Mouse (Mus musculus) megakaryocyte-erythroid progenitor cell, adult 5-6 weeks (primary cell): ENCODE results near the gene Foxn3. TPM values are rescaled to one million over a fixed set of nuclear protein-coding genes. Genes with fewer than 3 reads are reported as not detected.

Experiments
- ATAC-seq: replicated peaks from 2 replicates; pipeline ENCODE4 v1.8.0; 2016; ENCODE audit warnings: mild to moderate bottlenecking, inconsistent platforms; ENCODE audit not compliant: severe bottlenecking, poor library complexity, low FRiP score, low TSS enrichment
- total RNA-seq, 2 experiments: library from RNA; stranded (forward) in 1 of 2; stranded (reverse) in 1 of 2; fragments of 200-1000, 215-1000 nt in 1 of 2; fragments of >200 nt in 1 of 2; fragmentation: Nextera tagmentation in 1 of 2; gene quantifications; 2 replicates each; pipeline ENCODE4 v1.2.3; 2014 to 2017

Gene Foxn3
- total RNA-seq, 2 experiments from 2014 or later, result 36.9 to 118 TPM

DNA sequence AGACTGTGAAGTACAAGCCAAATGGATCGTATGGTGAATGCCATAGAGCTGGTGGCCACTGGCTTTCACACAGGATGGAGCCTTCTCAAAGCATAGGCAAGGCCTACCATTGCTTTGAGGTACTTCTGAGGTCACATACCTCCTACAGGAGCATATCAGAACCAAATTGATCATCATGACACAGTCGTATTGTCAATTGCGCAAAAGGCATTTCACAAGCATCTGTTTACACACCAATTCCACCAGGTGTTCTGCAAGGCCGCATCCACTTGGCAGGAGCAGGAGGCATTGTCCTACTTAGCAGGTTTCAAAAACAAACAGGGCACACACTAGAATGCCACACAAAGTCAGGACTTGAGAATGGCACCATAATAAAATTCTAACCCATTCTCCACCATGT is 128.2 kb downstream of the Foxn3 start:
- no peak for ATAC-seq

DNA sequence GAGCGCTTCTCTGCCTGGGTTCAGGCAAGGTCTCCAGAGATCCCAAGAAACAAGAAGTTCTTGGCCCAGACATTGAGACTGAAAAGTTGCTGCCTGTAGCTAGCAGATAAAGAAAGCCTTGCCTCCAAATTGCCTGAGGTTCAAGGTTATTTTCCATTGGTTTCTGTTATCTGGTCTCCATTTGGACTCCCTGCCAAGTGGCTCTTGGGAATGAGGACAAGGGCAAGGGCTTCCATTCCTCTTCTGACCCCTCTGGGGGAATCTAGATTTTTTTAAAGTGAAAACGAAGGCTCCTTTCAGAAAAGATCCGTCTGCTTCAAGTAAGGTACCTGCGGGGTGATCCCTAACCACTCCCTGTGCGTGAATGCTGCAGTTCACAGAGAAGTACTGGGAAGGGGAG is 130.0 kb downstream of the Foxn3 start:
- peak; percentile 61 for ATAC-seq

DNA sequence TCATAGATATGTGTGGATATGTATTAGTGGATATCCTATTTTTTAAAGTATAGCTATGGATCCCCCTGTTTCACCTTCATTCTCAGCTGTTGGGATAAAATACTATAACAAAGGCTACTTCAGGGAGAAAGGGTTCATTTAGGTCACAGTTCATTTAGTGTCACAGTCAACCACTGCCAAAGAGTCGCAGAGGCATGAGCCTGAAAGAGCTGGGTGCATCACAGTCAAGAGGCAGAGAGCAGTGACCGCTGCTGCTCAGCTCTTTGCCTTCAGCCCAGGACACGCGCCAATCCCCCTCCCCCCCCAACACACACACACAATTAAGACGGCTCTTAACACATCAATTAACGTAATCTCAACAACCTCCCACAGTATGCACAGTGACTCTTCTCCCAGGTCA is 131.8 kb downstream of the Foxn3 start:
- ATAC-seq, result no peak

DNA sequence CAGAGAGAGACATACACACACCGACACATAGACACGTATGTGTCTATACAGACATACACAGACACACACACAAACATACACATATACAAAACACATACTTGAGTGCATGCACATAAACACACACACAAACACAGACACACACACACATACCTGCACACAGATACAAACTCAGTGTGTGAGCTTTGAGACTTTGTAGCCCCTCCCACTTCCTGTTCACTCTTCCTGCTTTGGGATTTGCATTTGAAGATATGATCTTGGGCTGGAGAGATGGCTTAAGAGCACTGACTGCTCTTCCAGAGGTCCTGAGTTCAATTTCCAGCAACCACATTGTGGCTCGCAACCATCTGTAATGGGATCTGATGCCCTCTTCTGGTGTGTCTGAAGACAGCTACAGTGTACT is 132.4 kb downstream of the Foxn3 start:
- no peak for ATAC-seq

DNA sequence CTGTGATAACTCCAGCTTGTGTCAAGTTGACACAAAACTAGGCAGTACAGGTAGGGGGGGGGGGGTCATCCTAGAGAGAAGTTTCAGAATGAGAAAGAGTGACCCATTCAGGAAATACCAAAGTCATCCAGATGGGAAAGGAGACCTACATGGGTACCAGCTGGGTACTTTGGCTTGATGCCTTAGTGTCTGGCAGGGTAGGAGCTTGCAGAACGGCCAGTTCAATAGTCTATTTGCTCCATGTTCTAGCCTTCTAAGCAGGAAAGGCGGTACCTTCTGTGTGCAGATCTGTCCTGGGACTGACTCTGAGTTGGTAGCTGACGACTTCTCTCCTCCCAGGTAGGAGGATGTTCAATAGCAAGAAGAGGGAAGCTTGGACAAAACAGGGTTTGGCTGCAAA is 134.3 kb downstream of the Foxn3 start:
- ATAC-seq, result no peak

DNA sequence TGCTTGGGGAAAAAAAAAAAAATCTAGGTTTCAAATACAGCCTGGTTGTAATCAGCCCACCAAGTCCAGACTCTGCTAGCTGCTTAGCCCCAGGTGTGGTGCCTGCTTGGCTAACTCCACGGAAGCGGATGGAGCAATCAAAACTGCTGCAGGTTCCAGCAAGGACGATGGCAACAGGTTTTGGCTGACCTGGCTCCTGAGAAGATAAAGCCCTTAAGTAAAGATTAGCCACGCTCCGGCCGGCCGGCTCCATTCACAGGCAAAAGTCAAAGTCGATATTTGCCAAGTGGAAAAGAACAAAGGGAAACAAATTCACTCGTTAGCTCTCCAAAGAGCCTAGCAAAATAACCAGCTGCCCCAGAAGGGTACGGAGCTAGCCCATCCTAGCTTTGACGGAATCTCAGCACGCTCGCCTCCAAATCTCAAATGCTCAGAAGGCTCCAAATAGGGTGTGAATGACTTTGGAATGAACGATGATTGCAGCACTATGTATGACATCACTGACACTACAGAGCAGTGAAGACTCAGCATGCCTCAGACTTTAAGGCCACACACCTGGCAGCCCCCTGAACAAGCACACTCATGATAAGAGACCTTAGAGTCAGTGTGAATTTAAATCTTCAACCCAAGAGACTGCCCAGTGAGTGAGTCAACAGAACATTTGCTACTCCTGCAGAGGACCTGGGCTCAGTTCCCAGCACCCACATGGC is 137.0 kb downstream of the Foxn3 start:
- ATAC-seq, result no peak

DNA sequence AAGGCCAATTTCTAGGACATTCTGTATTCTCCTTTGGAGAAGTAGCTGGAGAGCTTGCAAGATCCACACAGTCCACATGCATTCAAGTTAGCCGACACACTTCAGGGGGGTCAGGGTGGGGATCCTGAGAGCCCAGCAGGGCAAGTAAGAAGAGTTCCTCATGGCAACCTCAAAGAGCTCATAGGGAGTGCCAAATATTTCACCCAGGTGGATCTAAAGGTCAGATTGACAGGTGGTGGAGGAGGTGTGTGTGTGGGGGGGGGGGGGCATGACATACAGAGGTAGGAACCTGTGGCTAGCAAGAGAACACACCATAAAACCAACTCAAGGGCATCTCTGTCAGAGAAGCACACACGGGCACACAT is 144.0 kb downstream of the Foxn3 start:
- no peak for ATAC-seq

DNA sequence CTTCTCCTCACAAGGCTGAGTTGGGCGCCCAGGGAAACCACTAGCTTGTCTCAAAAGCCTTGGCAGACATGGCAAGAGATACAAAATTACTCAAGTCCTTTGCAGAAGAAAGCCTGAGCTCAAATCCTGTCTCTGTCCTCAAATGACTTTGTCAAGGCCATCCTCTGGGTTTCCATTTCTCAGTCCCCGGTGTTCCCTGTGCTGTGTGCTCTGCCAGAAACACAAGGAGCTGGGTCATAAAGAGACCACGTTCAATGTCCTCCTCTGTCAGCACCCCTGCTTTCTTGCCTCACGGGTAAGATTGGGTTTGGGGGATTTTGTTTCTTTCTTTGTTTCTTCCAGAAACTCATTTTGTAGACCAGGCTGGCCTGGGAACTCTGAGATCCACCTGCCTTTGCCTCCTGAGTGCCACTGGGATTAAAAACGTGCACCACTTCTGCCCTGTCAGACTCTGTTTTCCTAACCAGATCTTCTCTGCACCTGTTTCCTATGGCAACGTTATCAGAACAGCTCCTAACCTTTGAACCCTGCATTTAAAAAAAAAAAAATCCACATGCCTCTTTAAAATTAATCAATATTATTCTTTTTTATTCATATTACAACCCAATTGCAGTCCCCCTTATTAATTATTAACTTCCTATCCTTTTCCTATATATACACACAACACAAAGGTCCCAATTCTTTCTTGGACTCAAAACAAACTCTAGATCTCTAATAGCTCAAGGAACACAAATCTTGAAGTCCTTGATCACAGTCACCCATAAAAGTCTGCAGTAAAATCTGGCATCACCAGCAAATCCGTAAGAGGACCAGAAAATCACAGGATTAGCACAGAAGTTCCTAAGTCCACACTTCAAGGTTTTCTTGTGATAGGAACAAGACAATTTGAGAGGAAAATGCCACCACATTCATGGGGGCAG is 144.6 kb downstream of the Foxn3 start:
- ATAC-seq, result no peak

DNA sequence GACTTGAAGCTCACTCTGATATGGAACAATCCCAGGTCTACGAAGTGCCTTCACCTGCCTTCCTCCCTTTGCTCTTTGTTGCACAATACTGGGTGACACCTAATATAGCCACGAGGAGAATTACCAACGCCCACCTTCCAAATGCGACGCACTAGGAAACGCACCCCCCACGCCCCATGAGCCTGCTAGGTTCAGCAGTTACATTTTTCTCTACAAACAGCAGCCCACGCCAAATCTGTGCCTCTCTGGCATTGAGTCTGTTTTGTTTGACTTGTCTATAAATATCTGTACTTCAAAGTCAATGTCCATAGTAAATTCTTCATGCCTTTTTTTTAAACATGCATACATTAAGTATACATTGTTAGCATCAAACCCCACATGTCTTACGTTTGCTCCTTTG is 145.5 kb downstream of the Foxn3 start:
- no peak for ATAC-seq

DNA sequence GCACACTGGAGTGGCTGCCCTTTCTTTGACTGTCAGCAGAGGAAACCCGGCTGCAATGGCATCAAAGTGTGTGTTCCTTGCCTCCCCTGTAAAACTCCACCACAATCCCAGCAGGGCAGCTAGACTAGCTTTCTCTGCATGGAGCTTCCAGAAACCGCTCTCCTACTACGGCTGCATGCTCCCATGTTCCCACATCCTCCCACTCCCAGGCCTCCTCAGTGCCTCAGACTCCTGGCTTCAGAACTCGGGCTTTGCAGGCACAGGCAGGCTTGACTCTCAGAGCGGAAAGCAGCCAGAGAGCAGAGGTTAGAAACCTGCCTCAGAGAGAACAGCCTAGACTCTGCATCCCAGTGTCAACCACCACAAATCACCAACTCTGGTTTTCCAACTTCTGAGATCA is 147.8 kb downstream of the Foxn3 start:
- ATAC-seq, result no peak

DNA sequence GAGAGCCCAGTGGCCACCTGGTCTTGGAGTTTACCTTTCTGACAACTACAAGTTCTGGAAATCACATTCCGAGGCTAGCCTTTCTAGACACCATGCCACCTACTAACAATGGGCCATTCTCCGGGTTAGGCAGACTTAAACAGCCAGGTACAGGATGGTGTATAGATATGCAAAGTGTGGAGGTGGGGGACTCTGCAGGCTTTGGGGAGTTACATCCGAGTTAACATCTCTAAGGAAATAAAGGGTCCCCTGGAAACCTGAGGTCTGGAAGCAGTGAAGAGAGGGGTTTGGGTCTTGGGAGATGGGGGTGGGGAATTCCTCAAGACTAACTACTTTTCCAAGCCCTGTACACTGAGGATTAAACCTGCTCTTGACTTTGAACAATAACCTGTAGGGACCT is 150.9 kb downstream of the Foxn3 start:
- no peak for ATAC-seq

DNA sequence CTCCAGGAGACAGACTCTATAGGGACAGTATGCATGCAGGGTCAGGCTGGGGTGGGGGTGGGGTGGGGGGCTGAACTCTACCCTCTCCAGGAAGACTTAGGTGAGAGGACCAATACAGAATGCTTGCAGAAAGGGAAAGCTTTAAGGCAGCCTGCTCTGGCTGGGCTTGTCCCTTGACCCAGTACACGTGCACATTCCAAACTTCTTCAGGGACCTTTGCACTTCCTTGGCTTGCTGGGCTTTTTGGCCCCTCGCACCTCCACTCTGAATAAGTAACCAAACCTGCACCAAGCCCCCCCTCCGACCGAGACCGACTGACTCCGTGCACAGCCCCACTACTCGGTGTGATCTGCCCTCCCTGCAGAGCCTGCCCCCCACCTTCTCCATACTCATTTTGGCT is 151.3 kb downstream of the Foxn3 start:
- no peak for ATAC-seq

DNA sequence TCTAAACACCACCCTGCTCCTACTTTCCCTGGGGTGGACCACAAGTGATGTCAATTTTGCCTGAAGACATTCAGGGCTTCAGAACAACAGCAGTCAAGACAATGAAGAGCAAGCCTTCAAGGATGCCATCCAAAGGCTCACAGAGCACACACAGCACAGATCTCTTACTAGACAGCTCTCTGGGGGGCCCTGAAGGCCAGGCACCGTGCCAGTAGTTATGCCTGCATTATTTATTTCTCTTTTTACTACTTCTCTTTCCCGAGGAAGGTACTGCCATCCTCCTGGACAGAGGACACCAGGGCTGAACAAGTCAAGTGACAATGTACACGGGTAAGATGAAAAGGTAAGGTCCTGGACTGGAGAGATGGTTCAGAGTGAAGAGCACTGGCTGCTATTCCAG is 154.7 kb downstream of the Foxn3 start:
- no peak for ATAC-seq

DNA sequence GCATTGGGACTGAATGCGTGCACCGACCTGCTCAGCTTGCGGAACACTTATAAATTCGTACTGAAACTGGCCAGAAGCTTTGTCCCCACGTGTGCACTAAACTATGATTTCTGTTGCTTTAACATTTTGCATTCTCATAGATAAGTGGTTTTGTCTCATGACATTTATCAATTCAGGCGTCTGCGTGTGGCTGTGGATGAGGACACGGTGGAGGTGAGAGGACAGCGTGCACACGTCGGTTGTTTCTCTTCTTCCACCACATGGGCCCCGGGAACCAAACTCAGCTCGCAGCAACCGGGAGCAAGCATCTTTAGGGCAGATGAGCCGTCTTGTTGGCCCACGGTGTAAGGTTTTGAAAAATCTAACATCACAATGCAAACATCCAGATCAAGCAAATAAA is 155.3 kb downstream of the Foxn3 start:
- ATAC-seq, result peak; percentile 39; the same call in 1 of the 2 replicates

DNA sequence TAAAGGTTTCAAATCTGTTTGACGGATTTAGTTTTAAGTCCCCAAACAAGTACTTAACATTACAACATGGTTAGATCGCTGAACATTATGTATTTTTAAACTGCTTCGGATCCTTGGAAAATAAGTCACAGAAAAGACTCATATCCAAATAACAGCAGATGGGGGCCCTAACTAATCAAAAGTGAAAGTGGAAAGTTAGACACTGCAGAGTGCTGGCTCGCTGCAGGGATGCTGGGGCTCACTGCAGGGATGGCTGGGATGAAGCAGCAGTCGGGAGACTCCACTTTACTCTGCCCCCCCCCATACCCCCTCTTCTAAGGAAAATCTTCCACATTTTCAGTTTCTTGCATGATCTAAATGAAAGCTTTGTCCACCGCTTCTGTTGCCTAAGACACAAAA is 156.1 kb downstream of the Foxn3 start:
- 0 out of 2 replicates have a peak, but pooled peaks have one; percentile 39 for ATAC-seq

DNA sequence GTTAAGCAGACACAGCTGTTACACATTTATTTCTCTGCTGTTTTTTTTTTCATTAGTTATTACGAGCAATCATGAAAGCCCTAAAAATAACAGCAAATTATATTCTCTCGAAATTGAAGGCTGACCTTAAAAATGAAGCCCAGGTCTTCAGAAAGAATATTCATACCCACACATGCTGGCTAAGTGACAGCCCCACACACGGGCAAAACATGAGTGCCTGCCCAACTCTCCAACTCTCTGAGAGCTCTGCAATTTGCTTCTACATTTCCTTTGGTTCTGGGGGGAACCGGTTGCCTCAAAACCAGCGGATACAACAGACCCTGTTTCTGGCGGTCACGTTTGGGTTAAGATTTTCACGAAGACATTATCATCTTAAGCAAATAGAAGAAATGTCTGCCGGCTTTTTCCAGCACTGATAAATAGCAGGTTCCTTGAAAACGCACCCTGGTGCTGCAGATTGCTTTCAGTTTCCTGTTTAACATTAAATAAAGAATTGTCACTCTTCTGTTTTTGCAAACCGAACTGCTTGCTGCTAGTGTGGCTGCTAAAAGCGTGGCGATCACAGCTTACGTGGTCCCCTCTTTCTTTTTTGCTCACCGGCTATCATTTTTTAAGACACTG is 156.6 kb downstream of the Foxn3 start:
- 0 out of 2 replicates have a peak, but pooled peaks have one; percentile 19 for ATAC-seq

DNA sequence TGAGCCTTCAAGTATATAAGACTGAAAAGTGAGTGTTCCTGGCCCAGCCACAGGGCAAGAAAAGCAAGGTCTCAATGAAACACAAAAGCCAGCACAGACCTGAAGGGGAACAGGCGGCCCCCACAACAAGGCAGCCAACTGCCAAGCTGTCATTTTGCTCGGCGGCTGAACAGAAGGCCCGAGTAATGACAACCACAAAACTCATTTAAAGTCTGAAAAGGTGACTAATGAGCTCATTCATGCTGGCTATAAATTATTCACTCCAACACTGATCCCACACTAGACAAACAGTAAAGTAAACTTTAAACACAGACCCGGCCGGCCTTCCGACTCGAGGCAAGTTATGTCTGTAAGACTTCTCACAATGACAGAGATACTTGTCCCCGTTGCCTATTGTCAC is 157.1 kb downstream of the Foxn3 start:
- ATAC-seq, result no peak

DNA sequence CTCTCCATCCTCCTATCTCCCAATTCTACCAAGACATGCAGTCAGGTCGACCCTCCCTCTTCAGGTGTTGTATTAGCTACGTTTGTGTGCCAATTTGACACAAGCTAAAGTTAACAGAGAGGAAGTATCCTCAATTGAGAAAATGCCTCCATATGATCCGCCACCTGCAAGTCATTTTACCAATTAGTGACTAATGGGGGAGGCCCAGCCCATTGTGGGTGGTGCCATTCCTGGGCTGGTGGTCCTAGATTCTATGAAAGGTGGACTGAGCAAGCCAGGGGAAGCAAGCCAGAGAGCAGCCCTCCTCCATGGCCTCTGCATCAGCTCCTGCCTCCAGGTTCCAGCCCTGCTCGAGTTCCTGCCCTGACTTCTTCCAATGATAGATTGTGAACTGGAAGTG is 158.0 kb downstream of the Foxn3 start:
- ATAC-seq, result no peak

DNA sequence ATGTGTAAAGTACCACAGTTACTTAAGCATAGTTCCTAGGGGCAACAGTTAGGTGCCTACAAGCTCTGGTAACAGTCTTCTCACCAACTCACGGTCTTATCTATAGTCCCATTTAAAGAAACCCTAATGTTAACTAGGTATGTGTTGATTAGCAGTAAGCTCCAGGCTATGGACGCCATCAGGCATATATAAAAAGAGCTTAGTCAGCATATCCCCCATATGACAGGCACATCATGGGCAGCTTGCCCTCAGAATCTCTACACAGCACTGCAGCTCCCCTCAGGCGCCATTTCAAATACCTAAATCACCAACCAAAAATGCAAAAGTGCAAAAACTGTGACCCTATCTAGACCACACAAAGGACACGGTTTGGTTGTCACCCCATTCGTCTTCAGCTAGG is 160.4 kb downstream of the Foxn3 start:
- no peak for ATAC-seq

DNA sequence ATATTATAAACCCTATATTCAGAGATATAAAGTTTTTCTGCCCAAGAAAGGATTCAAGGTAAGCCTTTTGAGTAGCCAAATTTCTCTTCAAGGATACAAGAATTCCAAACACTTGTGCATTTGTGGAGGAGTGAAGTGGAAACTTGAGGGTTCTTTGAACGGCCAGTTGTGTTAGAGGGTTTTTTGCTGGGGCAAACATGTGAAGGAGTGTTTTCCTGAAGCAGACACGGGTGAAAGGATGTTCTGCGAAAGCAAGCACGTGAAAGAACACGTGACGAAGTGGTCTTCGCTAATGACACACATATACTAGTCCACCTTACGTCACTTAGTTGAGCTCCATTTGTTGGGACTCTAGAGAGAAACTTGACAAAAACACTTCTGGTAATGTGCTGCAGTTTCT is 162.5 kb downstream of the Foxn3 start:
- no peak for ATAC-seq
